Mouse (Mus musculus) embryo, embryonic 10.5 days (tissue): ENCODE results near the gene Fam163b.

ENCODE experiments used
- DNase-seq: peaks from one replicate; pipeline ENCODE4 v3.0.0-alpha.2; 2015; ENCODE audit warnings: low spot score

Gene Fam163b

GRCm38 (mm10) chr2:27141950-27142693, at the start of gene Fam163b:
Gene Fam163b (minus strand): TSS chr2:27142491.
- peak; percentile 76 for DNase-seq

- no peak for DNase-seq
Observed at GRCm38 (mm10) chr2:27189994-27190393, 47.7 kb upstream of the Fam163b start.

- no peak for DNase-seq
Observed at GRCm38 (mm10) chr2:27187531-27187930, 45.2 kb upstream of the Fam163b start.

- DNase-seq, result peak; percentile 66
Observed at GRCm38 (mm10) chr2:27183734-27184133, 41.4 kb upstream of the Fam163b start.

- DNase-seq, result no peak
Observed at GRCm38 (mm10) chr2:27181907-27182306, 39.6 kb upstream of the Fam163b start.

- DNase-seq, result no peak
Observed at GRCm38 (mm10) chr2:27179101-27179500, 36.8 kb upstream of the Fam163b start.

GRCm38 (mm10) chr2:27175696-27176267, 33.5 kb upstream of the Fam163b start:
- DNase-seq, result no peak

- no peak for DNase-seq
Observed at GRCm38 (mm10) chr2:27174242-27174641, 32.0 kb upstream of the Fam163b start.

- DNase-seq, result no peak
Observed at GRCm38 (mm10) chr2:27166999-27167398, 24.7 kb upstream of the Fam163b start.

GRCm38 (mm10) chr2:27166074-27166473, 23.8 kb upstream of the Fam163b start:
- no peak for DNase-seq

- no peak for DNase-seq
Observed at GRCm38 (mm10) chr2:27164796-27165590, 22.7 kb upstream of the Fam163b start, which contains the start of gene Dbh. Gene Dbh (plus strand): TSS chr2:27165233.

- no peak for DNase-seq
Observed at GRCm38 (mm10) chr2:27163851-27164250, 21.6 kb upstream of the Fam163b start.

GRCm38 (mm10) chr2:27162656-27163055, 20.4 kb upstream of the Fam163b start:
- DNase-seq, result no peak

GRCm38 (mm10) chr2:27161526-27161925, 19.2 kb upstream of the Fam163b start:
- DNase-seq, result no peak

- no peak for DNase-seq
Observed at GRCm38 (mm10) chr2:27156596-27156995, 14.3 kb upstream of the Fam163b start.

- DNase-seq, result no peak
Observed at GRCm38 (mm10) chr2:27154466-27155185, 12.3 kb upstream of the Fam163b start.

GRCm38 (mm10) chr2:27149457-27149856, 7.2 kb upstream of the Fam163b start:
- DNase-seq, result peak; percentile 19

- no peak for DNase-seq
Observed at GRCm38 (mm10) chr2:27146840-27147239, 4.5 kb upstream of the Fam163b start.

- no peak for DNase-seq
Observed at GRCm38 (mm10) chr2:27144957-27145356, 2.7 kb upstream of the Fam163b start.

- DNase-seq, result no peak
Observed at GRCm38 (mm10) chr2:27138356-27138755, 3.9 kb downstream of the Fam163b start.

- DNase-seq, result no peak
Observed at GRCm38 (mm10) chr2:27136789-27137188, 5.5 kb downstream of the Fam163b start.

GRCm38 (mm10) chr2:27136336-27136735, 6.0 kb downstream of the Fam163b start:
- no peak for DNase-seq
